Mouse (Mus musculus) embryo, embryonic 10.5 days (tissue): ENCODE measurements around the gene Dnajb14.
"Not testable (repeated sequence)": the region's sequence is repeated elsewhere in the genome, so short reads cannot be mapped to it uniquely, and the experiment has no call there.

ENCODE experiments used
- DNase-seq: peaks from one replicate; pipeline ENCODE4 v3.0.0-alpha.2; 2015; ENCODE audit warnings: low spot score

Dnajb14 gene

GRCm38 (mm10) chr3:137867437-137868093 is at the start of gene Dnajb14:
Gene Dnajb14, plus strand, starts transcription at chr3:137867675.
- peak; percentile 80 for DNase-seq

- DNase-seq, result peak; percentile 52
These were observed 48.8 kb upstream of the Dnajb14 start for GRCm38 (mm10) chr3:137818713-137819112.

- DNase-seq, result no peak
These were observed 46.6 kb upstream of the Dnajb14 start for GRCm38 (mm10) chr3:137820688-137821467.

GRCm38 (mm10) chr3:137823317-137823716 is 44.2 kb upstream of the Dnajb14 start:
- DNase-seq, result no peak

- DNase-seq, result peak; percentile 55
These were observed 39.8 kb upstream of the Dnajb14 start for GRCm38 (mm10) chr3:137827678-137828077.

GRCm38 (mm10) chr3:137831156-137831555 is 36.3 kb upstream of the Dnajb14 start:
- DNase-seq, result no peak

GRCm38 (mm10) chr3:137833128-137833527 is 34.3 kb upstream of the Dnajb14 start:
- DNase-seq, result no peak

- no peak for DNase-seq
These were observed 33.8 kb upstream of the Dnajb14 start for GRCm38 (mm10) chr3:137833698-137834097.

- DNase-seq, result no peak
These were observed 30.9 kb upstream of the Dnajb14 start for GRCm38 (mm10) chr3:137836543-137836942.

- no peak for DNase-seq
These were observed 29.3 kb upstream of the Dnajb14 start for GRCm38 (mm10) chr3:137838160-137838559.

GRCm38 (mm10) chr3:137842944-137843343 is 24.5 kb upstream of the Dnajb14 start:
- DNase-seq, result no peak

- DNase-seq, result no peak
These were observed 23.2 kb upstream of the Dnajb14 start for GRCm38 (mm10) chr3:137844263-137844662.

GRCm38 (mm10) chr3:137846552-137846951 is 20.9 kb upstream of the Dnajb14 start:
- DNase-seq, result no peak

- no peak for DNase-seq
These were observed 19.1 kb upstream of the Dnajb14 start for GRCm38 (mm10) chr3:137848354-137848753.

- no peak for DNase-seq
These were observed 17.8 kb upstream of the Dnajb14 start for GRCm38 (mm10) chr3:137849697-137850096.

GRCm38 (mm10) chr3:137851196-137851595 is 16.3 kb upstream of the Dnajb14 start:
- DNase-seq, result no peak

- DNase-seq, result not testable (repeated sequence)
These were observed 14.5 kb upstream of the Dnajb14 start for GRCm38 (mm10) chr3:137853011-137853410.

GRCm38 (mm10) chr3:137855328-137855727 is 12.1 kb upstream of the Dnajb14 start:
- DNase-seq, result no peak

GRCm38 (mm10) chr3:137856061-137856460 is 11.4 kb upstream of the Dnajb14 start:
- no peak for DNase-seq

GRCm38 (mm10) chr3:137860394-137861170 is 6.9 kb upstream of the Dnajb14 start:
- DNase-seq, result no peak

GRCm38 (mm10) chr3:137861436-137861835 is 6.0 kb upstream of the Dnajb14 start:
- no peak for DNase-seq

GRCm38 (mm10) chr3:137862600-137862999 is 4.9 kb upstream of the Dnajb14 start:
- DNase-seq, result no peak
